Mouse (Mus musculus) embryonic facial prominence, embryonic 15.5 days (tissue): ENCODE measurements around the gene Gpr88. TPM values are rescaled to one million over a fixed set of nuclear protein-coding genes. Genes with fewer than 3 reads are reported as not detected.
A peak's percentile ranks its signal among the peaks of the same experiment; 100 is the strongest.

Experiments
- ATAC-seq: fragments of 200-750 bp; cut with Nextera tagmentation; 2 replicates; pipeline ENCODE4 v1.8.0; 2017; ENCODE audit warnings: low read depth, moderate TSS enrichment; ENCODE audit not compliant: insufficient number of reproducible peaks, low FRiP score, low TSS enrichment
- H3K27ac ChIP-seq: fragments of 300-500 bp; sonication (generic); replicated peaks from 2 replicates; pipeline ENCODE4 v1.5.1; 2015; ENCODE audit warnings: mild to moderate bottlenecking, inconsistent platforms
- H3K27me3 ChIP-seq: fragments of 300-500 bp; sonication (generic); 2 replicates; pipeline ENCODE4 v1.6.1; 2015; ENCODE audit warnings: inconsistent platforms
- H3K36me3 ChIP-seq: fragments of 300-500 bp; sonication (generic); 2 replicates; pipeline ENCODE4 v1.6.1; 2015; ENCODE audit warnings: mild to moderate bottlenecking, inconsistent platforms
- H3K4me1 ChIP-seq: fragments of 300-500 bp; sonication (generic); 2 replicates; pipeline ENCODE4 v1.6.1; 2015; ENCODE audit warnings: inconsistent platforms
- H3K4me2 ChIP-seq: fragments of 300-500 bp; sonication (generic); replicated peaks from 2 replicates; pipeline ENCODE4 v1.6.1; 2015; ENCODE audit warnings: mild to moderate bottlenecking, inconsistent platforms
- H3K4me3 ChIP-seq: fragments of 300-500 bp; sonication (generic); replicated peaks from 2 replicates; pipeline ENCODE4 v1.5.1; 2015; ENCODE audit warnings: mild to moderate bottlenecking, inconsistent platforms
- H3K9ac ChIP-seq: fragments of 300-500 bp; sonication (generic); 2 replicates; pipeline ENCODE4 v1.6.1; 2015; ENCODE audit warnings: inconsistent platforms
- H3K9me3 ChIP-seq: fragments of 300-500 bp; sonication (generic); replicated peaks from 2 replicates; pipeline ENCODE4 v1.6.1; 2016; ENCODE audit warnings: inconsistent platforms
- WGBS: fragments of 180-500 bp; shearing (Covaris S2); methylation state at CpG from one replicate; pipeline ENCODE4 v1.1.7; 2015; 5-methylcytosine and 5-hydroxymethylcytosine counted together
- polyA plus RNA-seq: library from polyadenylated mRNA; unstranded; fragments of >200 nt; fragmentation: Nextera tagmentation; extraction: Ambion mirVana; gene quantifications from 2 replicates; pipeline ENCODE4 v1.2.1, GENCODE M21; 2015

The Gpr88 gene
- polyA plus RNA-seq = 0.85 and 3.3 TPM in 2 replicates

GRCm38 (mm10) chr3:116253077-116253531 is at the start of gene Gpr88:
Gene Gpr88 (minus strand): TSS chr3:116253503.
- H3K9me3 ChIP-seq = no peaks in the 10 kb centered on the region
- no peaks in the 10 kb centered on the region for H3K36me3 ChIP-seq
- WGBS = 2% methylated on average over 9 of the region's 9 CpGs
- ATAC-seq = peak; percentile 81
- no peak within 1 kb of the TSS for H3K27ac ChIP-seq
- peak within 1 kb of the TSS; percentile 46 for H3K4me3 ChIP-seq
- peaks cover 55% of the 10 kb centered on the region for H3K27me3 ChIP-seq
- H3K9ac ChIP-seq = peak within 1 kb of the TSS; percentile 13; the same call in 1 of the 2 replicates
- peaks cover 22% of the 10 kb centered on the region for H3K4me1 ChIP-seq
- peak within 1 kb of the TSS; percentile 97 for H3K4me2 ChIP-seq

DNA sequence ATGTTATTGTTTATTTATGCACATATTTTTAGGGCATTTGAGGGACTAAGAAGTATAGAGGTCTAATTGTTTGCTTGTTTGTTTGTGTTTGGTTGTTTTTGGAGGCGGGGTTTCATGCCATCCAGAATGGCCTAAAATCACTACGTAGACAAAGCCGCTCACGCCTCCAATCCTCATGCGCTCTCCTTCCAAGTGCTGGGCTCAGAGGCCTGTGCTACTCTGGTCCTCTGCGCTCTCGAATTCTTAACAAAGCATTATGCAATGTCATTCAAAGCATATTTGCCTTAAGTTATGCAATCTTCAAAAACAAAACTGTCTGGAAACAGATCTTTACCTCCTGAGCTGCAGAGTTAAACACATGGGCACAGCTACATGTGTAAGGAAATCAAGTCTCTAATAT is 49.3 kb upstream of the Gpr88 start:
- H3K9ac ChIP-seq = no peak overlapping the region
- WGBS = 89% methylated on average over 7 of the region's 7 CpGs
- H3K4me1 ChIP-seq = peaks cover 7% of the 10 kb centered on the region; the same call in 1 of the 2 replicates
- H3K27me3 ChIP-seq = no peaks in the 10 kb centered on the region
- no peak overlapping the region for H3K4me3 ChIP-seq
- no peak overlapping the region for H3K27ac ChIP-seq
- no peaks in the 10 kb centered on the region for H3K9me3 ChIP-seq
- no peak for ATAC-seq
- H3K4me2 ChIP-seq = no peak overlapping the region
- 0 out of 2 replicates have a peak, but pooled peaks cover 2% of the 10 kb centered on the region for H3K36me3 ChIP-seq

DNA sequence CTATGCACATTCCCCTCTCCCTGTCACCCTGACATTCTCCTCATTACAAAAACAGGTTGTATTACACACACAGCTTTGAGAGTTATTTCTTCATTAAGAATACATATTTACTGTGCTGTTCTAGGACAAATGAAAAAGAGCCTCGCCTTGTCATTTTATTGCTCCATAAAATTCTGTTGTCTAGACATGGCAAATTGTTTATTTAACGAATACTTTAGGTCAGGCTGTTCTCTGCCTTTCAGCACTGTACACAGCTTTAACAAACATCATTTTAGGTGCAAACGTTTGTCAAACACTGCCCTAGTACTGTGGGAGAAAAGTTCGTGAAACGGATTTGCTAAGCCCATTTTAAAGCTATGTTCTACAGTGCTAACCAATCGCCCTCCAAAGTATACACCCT is 48.5 kb upstream of the Gpr88 start:
- Histone ChIP-seq H3K4me2 (no peak overlapping the region), H3K9ac (no peak overlapping the region), H3K9me3 (no peaks in the 10 kb centered on the region), H3K27me3 (no peaks in the 10 kb centered on the region), H3K36me3 (no peaks in the 10 kb centered on the region), H3K4me3 (no peak overlapping the region), H3K4me1 (peaks cover 7% of the 10 kb centered on the region; the same call in 1 of the 2 replicates), H3K27ac (no peak overlapping the region)
- no peak for ATAC-seq
- 85% methylated on average over 6 of the region's 6 CpGs for WGBS

GRCm38 (mm10) chr3:116298727-116299126 is 45.4 kb upstream of the Gpr88 start:
- ATAC-seq = no peak
- no peaks in the 10 kb centered on the region for H3K9me3 ChIP-seq
- no peak overlapping the region for H3K4me3 ChIP-seq
- WGBS = 47% methylated on average over 10 of the region's 10 CpGs
- peaks cover 4% of the 10 kb centered on the region; the same call in 1 of the 2 replicates for H3K4me1 ChIP-seq
- H3K36me3 ChIP-seq = peaks cover 7% of the 10 kb centered on the region
- no peaks in the 10 kb centered on the region for H3K27me3 ChIP-seq
- H3K27ac ChIP-seq = no peak overlapping the region
- H3K4me2 ChIP-seq = no peak overlapping the region
- no peak overlapping the region for H3K9ac ChIP-seq

DNA sequence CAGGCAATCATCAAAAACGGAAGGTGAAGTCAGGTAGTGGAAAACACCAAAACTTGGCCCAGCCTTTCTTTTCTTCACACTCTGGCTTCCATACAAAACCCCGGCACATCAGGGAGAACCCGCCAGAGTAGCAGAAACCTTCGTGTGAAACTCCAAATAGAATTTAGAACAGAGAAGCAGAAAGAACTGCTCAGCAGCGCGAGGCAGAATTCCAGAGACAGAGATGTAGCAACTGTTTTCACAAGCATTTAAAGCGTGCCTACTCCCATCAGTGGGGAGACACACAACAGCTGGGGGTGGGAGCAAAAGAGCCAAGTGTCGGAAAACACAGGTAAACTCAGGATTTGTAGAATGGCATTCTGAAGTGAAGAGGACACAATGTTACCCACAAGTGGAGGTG is 44.7 kb upstream of the Gpr88 start:
- Histone ChIP-seq H3K9me3 (no peaks in the 10 kb centered on the region), H3K4me3 (no peak overlapping the region), H3K27ac (no peak overlapping the region), H3K36me3 (peaks cover 14% of the 10 kb centered on the region), H3K4me1 (peaks cover 4% of the 10 kb centered on the region; the same call in 1 of the 2 replicates), H3K9ac (no peak overlapping the region), H3K4me2 (no peak overlapping the region), H3K27me3 (no peaks in the 10 kb centered on the region)
- no peak for ATAC-seq
- WGBS = 86% methylated on average over 8 of the region's 8 CpGs

DNA sequence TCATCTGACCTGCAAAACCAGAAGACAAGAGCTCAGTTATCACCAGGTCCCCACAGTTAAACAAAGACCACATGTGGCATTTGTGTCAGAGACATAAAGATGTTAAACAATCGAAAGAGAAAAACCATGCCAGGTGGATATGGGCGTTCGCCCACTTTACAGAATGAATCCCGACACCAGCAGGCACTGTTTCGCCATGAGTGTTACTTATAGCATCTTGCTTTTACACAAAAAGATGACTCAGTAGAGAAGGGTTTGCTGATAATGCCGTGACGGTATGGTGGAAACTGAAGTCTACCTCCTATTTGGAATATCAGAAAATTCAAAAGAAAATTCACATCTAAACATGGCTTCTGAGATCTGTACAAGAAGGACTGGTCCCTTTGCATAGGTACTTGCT is 43.9 kb upstream of the Gpr88 start:
- Histone ChIP-seq H3K4me3 (no peak overlapping the region), H3K9ac (no peak overlapping the region), H3K27ac (no peak overlapping the region), H3K4me2 (no peak overlapping the region), H3K4me1 (peaks cover 4% of the 10 kb centered on the region; the same call in 1 of the 2 replicates), H3K9me3 (no peaks in the 10 kb centered on the region), H3K36me3 (peaks cover 19% of the 10 kb centered on the region), H3K27me3 (no peaks in the 10 kb centered on the region)
- no peak for ATAC-seq
- WGBS = 91% methylated on average over 7 of the region's 7 CpGs

- no peak for ATAC-seq
- H3K36me3 ChIP-seq = peaks cover 24% of the 10 kb centered on the region
These were observed 36.9 kb upstream of the Gpr88 start for GRCm38 (mm10) chr3:116290041-116290815.

DNA sequence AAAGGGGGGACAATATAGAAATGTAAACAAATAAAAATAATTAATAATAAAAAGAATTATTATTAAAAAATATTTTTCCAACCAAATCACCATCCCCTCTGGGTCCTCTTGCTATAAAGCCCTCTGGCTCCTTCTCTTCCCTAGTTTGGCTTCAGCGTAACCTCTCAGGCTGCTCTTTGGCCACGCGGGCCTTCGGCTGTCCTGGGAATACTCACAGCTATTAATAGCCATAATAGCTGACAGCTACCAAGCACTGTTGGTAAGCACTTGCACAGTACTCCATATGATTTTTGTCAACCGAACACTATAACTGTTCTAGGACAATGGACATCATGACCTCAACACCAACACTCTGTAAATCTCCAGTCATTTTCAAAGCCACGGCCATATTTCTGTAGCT is 35.5 kb upstream of the Gpr88 start:
- no peaks in the 10 kb centered on the region for H3K4me1 ChIP-seq
- no peaks in the 10 kb centered on the region for H3K27me3 ChIP-seq
- H3K4me3 ChIP-seq = no peak overlapping the region
- 90% methylated on average over 6 of the region's 6 CpGs for WGBS
- peaks cover 18% of the 10 kb centered on the region for H3K36me3 ChIP-seq
- no peak overlapping the region for H3K9ac ChIP-seq
- no peaks in the 10 kb centered on the region for H3K9me3 ChIP-seq
- H3K27ac ChIP-seq = no peak overlapping the region
- no peak overlapping the region for H3K4me2 ChIP-seq
- no peak for ATAC-seq

More at GRCm38 (mm10) chr3:116290041-116290815, 36.9 kb upstream of the Gpr88 start:
- Histone ChIP-seq H3K4me1 (no peaks in the 10 kb centered on the region), H3K27ac (no peak overlapping the region), H3K9ac (no peak overlapping the region), H3K4me2 (no peak overlapping the region), H3K27me3 (no peaks in the 10 kb centered on the region), H3K9me3 (no peaks in the 10 kb centered on the region), H3K4me3 (no peak overlapping the region)
- WGBS = 81% methylated on average over 9 of the region's 9 CpGs

GRCm38 (mm10) chr3:116284735-116285134 is 31.4 kb upstream of the Gpr88 start:
- ATAC-seq = no peak
- no peak overlapping the region for H3K4me3 ChIP-seq
- no peak overlapping the region for H3K9ac ChIP-seq
- WGBS = 93% methylated on average over 4 of the region's 4 CpGs
- H3K9me3 ChIP-seq = no peaks in the 10 kb centered on the region
- no peak overlapping the region for H3K27ac ChIP-seq
- no peaks in the 10 kb centered on the region for H3K27me3 ChIP-seq
- no peak overlapping the region for H3K4me2 ChIP-seq
- H3K4me1 ChIP-seq = no peaks in the 10 kb centered on the region
- H3K36me3 ChIP-seq = peaks cover 3% of the 10 kb centered on the region; the same call in 1 of the 2 replicates

DNA sequence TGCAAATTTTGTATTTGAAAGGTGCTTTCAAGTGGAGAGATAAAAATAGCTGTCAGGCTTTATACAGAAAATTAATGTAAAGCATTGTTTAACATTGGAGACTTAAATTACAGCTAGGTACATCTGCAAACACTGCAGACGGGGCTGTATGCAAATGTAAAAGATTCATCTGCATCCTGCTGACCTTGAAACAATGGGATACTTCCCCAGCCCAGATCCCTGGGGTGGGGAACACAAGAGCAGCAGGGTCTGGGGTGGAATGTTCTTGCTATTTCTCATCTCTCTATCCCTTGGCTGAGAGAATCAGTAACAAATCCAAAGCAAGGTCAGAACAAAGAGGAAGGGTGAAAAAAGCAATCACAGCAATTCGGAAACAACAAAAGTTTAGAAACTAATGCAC is 30.7 kb upstream of the Gpr88 start:
- Histone ChIP-seq H3K27me3 (no peaks in the 10 kb centered on the region), H3K4me2 (no peak overlapping the region), H3K9ac (no peak overlapping the region), H3K4me3 (no peak overlapping the region), H3K4me1 (no peaks in the 10 kb centered on the region), H3K36me3 (0 out of 2 replicates have a peak, but pooled peaks cover 3% of the 10 kb centered on the region), H3K9me3 (no peaks in the 10 kb centered on the region), H3K27ac (no peak overlapping the region)
- ATAC-seq = no peak
- WGBS = 61% methylated on average over 2 of the region's 2 CpGs

GRCm38 (mm10) chr3:116281663-116282062 is 28.4 kb upstream of the Gpr88 start:
- ATAC-seq = no peak
- Histone ChIP-seq H3K4me3 (no peak overlapping the region), H3K27me3 (no peaks in the 10 kb centered on the region), H3K4me1 (no peaks in the 10 kb centered on the region), H3K9me3 (no peaks in the 10 kb centered on the region), H3K27ac (no peak overlapping the region), H3K9ac (no peak overlapping the region), H3K4me2 (no peak overlapping the region), H3K36me3 (0 out of 2 replicates have a peak, but pooled peaks cover 3% of the 10 kb centered on the region)
- 89% methylated on average over 6 of the region's 6 CpGs for WGBS
